Mouse (Mus musculus) lung, embryonic 15.5 days (tissue): ENCODE measurements at regions not wholly inside any gene's neighbourhood (a gene's known extent, or its start where the extent isn't known, plus 50 kb on each side); places are given as distances from the start of the nearest gene placed in this dataset.

ENCODE experiments used
- ATAC-seq: fragments of 200-750 bp; cut with Nextera tagmentation; 2 replicates; pipeline ENCODE4 v1.8.0; 2017; ENCODE audit warnings: moderate number of reproducible peaks, borderline replicate concordance; ENCODE audit not compliant: low FRiP score, low TSS enrichment; ENCODE audit errors: extremely low read depth
- H3K27ac ChIP-seq: fragments of 300-500 bp; sonication (generic); 2 replicates; pipeline ENCODE4 v1.5.1; 2015; ENCODE audit warnings: moderate library complexity, mild to moderate bottlenecking, inconsistent platforms
- H3K27me3 ChIP-seq: fragments of 300-500 bp; sonication (generic); 2 replicates; pipeline ENCODE4 v1.6.1; 2015; ENCODE audit warnings: inconsistent platforms
- H3K36me3 ChIP-seq: fragments of 300-500 bp; sonication (generic); 2 replicates; pipeline ENCODE4 v1.6.1; 2015; ENCODE audit warnings: inconsistent platforms
- H3K4me1 ChIP-seq: fragments of 300-500 bp; sonication (generic); 2 replicates; pipeline ENCODE4 v1.6.1; 2015; ENCODE audit warnings: inconsistent platforms
- H3K4me2 ChIP-seq: fragments of 300-500 bp; sonication (generic); 2 replicates; pipeline ENCODE4 v1.6.1; 2015; ENCODE audit warnings: inconsistent platforms, mild to moderate bottlenecking, moderate library complexity
- H3K4me3 ChIP-seq: fragments of 300-500 bp; sonication (generic); 2 replicates; pipeline ENCODE4 v1.5.1; 2015; ENCODE audit warnings: mild to moderate bottlenecking, inconsistent platforms
- H3K9ac ChIP-seq: fragments of 300-500 bp; sonication (generic); 2 replicates; pipeline ENCODE4 v1.6.1; 2015; ENCODE audit warnings: inconsistent platforms
- H3K9me3 ChIP-seq: fragments of 300-500 bp; sonication (generic); 2 replicates; pipeline ENCODE4 v1.6.1; 2016; ENCODE audit warnings: inconsistent platforms
- WGBS: fragments of 180-500 bp; shearing (Covaris S2); methylation state at CpG from one replicate; pipeline ENCODE4 v1.1.7; 2015; 5-methylcytosine and 5-hydroxymethylcytosine counted together

DNA sequence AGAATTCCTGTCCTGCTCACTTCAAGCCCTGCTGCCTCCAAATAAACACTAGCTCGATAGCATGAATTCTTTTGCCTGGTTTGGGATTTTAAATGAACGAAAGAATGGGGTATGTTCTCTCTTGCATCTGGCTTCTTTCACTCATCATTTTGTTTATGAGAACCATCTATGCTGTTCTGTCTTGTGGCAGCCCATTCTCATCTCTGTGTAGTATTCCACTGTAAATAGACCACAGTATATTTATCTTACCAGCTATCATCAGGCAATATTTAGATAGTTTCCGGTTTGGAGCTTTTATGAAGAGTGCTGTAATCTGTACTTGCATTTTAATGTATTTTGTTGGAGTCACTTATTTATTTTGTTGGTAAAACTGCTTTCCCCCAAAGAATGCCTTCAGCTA is 222.4 kb upstream of the Rps6ka3 start:
- Histone ChIP-seq H3K9ac (no peak overlapping the region), H3K27ac (no peak overlapping the region), H3K9me3 (no peaks in the 10 kb centered on the region), H3K4me2 (no peak overlapping the region), H3K27me3 (no peaks in the 10 kb centered on the region), H3K4me3 (no peak overlapping the region), H3K36me3 (no peaks in the 10 kb centered on the region), H3K4me1 (no peaks in the 10 kb centered on the region)
- 28% methylated on average over 3 of the region's 3 CpGs for WGBS
- peak; percentile 46; the same call in 1 of the 2 replicates for ATAC-seq

- H3K9ac ChIP-seq, result no peak overlapping the region
- no peaks in the 10 kb centered on the region for H3K4me1 ChIP-seq
- no peaks in the 10 kb centered on the region for H3K9me3 ChIP-seq
- H3K27me3 ChIP-seq, result no peaks in the 10 kb centered on the region
- H3K27ac ChIP-seq, result no peak overlapping the region
- no peak overlapping the region for H3K4me3 ChIP-seq
- no peaks in the 10 kb centered on the region for H3K36me3 ChIP-seq
- no peak overlapping the region for H3K4me2 ChIP-seq
- no peak for ATAC-seq
- 76% methylated on average over 1 of the region's 1 CpGs for WGBS
Observed at GRCm38 (mm10) chrX:159018955-159019354, 191.2 kb upstream of the Rps6ka3 start.

- ATAC-seq, result no peak
- Histone ChIP-seq H3K9ac (no peak overlapping the region), H3K27ac (no peak overlapping the region), H3K36me3 (no peaks in the 10 kb centered on the region), H3K9me3 (no peaks in the 10 kb centered on the region), H3K4me1 (no peaks in the 10 kb centered on the region), H3K4me3 (no peak overlapping the region), H3K27me3 (no peaks in the 10 kb centered on the region), H3K4me2 (no peak overlapping the region)
- WGBS, result 81% methylated on average over 1 of the region's 1 CpGs
Observed at GRCm38 (mm10) chrX:159026311-159026710, 183.8 kb upstream of the Rps6ka3 start.

- no peaks in the 10 kb centered on the region for H3K4me1 ChIP-seq
- no peak overlapping the region for H3K4me2 ChIP-seq
- no peak overlapping the region for H3K27ac ChIP-seq
- 69% methylated on average over 4 of the region's 4 CpGs for WGBS
- no peaks in the 10 kb centered on the region for H3K9me3 ChIP-seq
- no peaks in the 10 kb centered on the region for H3K36me3 ChIP-seq
- H3K4me3 ChIP-seq, result no peak overlapping the region
- H3K9ac ChIP-seq, result no peak overlapping the region
- H3K27me3 ChIP-seq, result no peaks in the 10 kb centered on the region
- no peak for ATAC-seq
Observed at GRCm38 (mm10) chrX:159031927-159032326, 178.2 kb upstream of the Rps6ka3 start.

DNA sequence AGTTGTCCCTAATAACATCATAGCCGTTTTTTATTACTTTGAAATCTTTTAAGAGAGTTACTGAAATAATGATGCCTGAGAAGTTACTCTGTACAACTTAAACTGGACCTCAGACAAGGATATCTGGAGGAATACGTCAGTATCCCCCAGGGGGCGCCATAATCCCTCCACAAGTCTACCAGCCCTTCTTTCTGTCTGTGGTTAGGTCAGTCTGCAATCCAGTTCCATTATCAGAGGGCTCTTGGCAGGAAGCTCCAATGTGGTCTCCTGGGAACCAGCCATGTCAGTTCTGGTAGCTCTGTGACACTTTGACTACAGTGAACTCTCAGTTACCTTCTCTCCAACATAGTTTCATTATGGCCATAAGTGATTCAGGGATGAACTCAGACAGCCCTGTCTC is 166.7 kb upstream of the Rps6ka3 start:
- Histone ChIP-seq H3K4me2 (no peak overlapping the region), H3K27ac (no peak overlapping the region), H3K4me1 (no peaks in the 10 kb centered on the region), H3K36me3 (no peaks in the 10 kb centered on the region), H3K27me3 (no peaks in the 10 kb centered on the region), H3K9me3 (no peaks in the 10 kb centered on the region), H3K9ac (no peak overlapping the region), H3K4me3 (no peak overlapping the region)
- WGBS, result 15% methylated on average over 3 of the region's 3 CpGs
- ATAC-seq, result peak; percentile 35; the same call in 1 of the 2 replicates

GRCm38 (mm10) chrX:159047876-159048275 is 162.2 kb upstream of the Rps6ka3 start:
- Histone ChIP-seq H3K27ac (no peak overlapping the region), H3K27me3 (no peaks in the 10 kb centered on the region), H3K4me3 (no peak overlapping the region), H3K36me3 (no peaks in the 10 kb centered on the region), H3K9me3 (no peaks in the 10 kb centered on the region), H3K4me1 (no peaks in the 10 kb centered on the region), H3K4me2 (no peak overlapping the region), H3K9ac (no peak overlapping the region)
- ATAC-seq, result no peak
- 32% methylated on average over 2 of the region's 2 CpGs for WGBS

DNA sequence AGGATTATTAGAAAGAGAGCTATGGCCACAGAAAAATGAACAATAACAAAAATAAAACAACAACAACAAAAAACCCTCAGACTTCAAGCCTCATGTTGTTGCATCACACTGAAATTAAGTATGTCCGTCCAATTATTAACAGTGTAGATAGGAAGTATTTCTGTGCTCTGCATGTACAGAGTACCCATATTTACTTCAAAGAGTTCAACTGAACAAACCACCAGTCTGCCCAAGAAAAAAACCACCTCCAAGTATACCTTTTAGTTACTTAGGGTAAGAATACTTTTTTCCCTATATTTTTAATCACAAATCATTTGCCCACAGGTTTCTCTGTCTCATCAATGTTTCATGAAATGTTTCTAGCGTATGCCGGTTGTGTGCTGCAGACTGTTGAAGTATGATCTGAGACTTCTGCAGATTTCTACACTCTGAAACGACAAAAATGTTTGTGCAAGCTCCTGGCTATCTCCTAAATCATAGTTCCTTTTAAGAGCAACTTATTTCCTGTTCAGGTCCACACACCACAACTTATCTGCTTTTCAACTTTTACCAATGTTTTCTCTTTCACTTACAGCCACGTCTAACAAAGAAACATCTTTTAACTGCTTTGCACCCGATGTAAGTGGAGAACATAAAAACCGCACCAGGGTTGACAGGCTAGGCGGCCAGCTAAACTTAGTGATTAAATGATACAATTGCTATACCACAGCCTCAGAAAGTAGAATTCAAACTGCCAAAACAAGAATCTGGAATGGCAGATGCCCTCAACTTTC is 154.2 kb upstream of the Rps6ka3 start:
- no peak overlapping the region for H3K4me3 ChIP-seq
- no peaks in the 10 kb centered on the region for H3K9me3 ChIP-seq
- no peaks in the 10 kb centered on the region for H3K36me3 ChIP-seq
- no peaks in the 10 kb centered on the region for H3K4me1 ChIP-seq
- no peak overlapping the region for H3K27ac ChIP-seq
- ATAC-seq, result no peak
- 52% methylated on average over 8 of the region's 8 CpGs for WGBS
- H3K27me3 ChIP-seq, result no peaks in the 10 kb centered on the region
- H3K4me2 ChIP-seq, result no peak overlapping the region
- no peak overlapping the region for H3K9ac ChIP-seq

DNA sequence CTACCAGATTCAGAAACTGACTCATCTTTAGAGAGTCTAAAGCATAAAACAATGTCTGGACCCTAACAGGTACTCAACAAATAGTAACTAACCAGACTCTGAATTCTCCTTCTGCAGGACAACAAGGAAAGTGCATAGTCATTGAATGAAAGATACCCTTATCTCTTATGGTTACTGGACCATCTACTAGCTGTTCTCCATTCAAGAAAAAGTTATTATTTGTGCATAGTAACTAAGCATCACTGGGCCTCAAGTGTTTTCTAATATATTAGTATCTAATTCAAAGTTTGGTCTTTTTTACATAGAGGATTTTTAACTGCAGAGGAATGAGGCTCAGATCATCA is 153.7 kb upstream of the Rps6ka3 start:
- H3K9me3 ChIP-seq, result no peaks in the 10 kb centered on the region
- no peak overlapping the region for H3K4me2 ChIP-seq
- no peaks in the 10 kb centered on the region for H3K36me3 ChIP-seq
- H3K9ac ChIP-seq, result no peak overlapping the region
- no peak for ATAC-seq
- no peaks in the 10 kb centered on the region for H3K4me1 ChIP-seq
- H3K27me3 ChIP-seq, result no peaks in the 10 kb centered on the region
- no peak overlapping the region for H3K4me3 ChIP-seq
- H3K27ac ChIP-seq, result no peak overlapping the region

DNA sequence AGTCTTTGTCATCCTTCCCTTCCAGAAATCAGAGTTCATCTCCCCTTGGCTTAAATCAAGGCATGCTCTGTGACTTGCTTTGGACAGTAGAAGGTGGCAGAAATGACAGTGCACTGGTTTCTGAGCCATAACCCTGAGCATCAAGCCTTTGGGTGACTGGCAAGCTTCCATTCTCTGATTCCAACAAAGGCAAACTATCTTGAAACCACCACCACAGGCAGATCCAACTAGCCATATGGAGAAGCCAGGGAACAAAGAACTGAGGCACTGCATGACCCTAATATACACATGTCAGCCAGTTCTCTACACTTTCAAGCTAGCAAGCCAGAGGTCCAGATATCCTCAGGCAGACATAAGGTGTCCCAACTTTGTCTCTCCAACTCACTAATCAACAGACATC is 151.2 kb upstream of the Rps6ka3 start:
- ATAC-seq, result no peak
- Histone ChIP-seq H3K27ac (no peak overlapping the region), H3K9ac (no peak overlapping the region), H3K36me3 (no peaks in the 10 kb centered on the region), H3K4me1 (no peaks in the 10 kb centered on the region), H3K27me3 (no peaks in the 10 kb centered on the region), H3K9me3 (no peaks in the 10 kb centered on the region), H3K4me2 (no peak overlapping the region), H3K4me3 (no peak overlapping the region)

DNA sequence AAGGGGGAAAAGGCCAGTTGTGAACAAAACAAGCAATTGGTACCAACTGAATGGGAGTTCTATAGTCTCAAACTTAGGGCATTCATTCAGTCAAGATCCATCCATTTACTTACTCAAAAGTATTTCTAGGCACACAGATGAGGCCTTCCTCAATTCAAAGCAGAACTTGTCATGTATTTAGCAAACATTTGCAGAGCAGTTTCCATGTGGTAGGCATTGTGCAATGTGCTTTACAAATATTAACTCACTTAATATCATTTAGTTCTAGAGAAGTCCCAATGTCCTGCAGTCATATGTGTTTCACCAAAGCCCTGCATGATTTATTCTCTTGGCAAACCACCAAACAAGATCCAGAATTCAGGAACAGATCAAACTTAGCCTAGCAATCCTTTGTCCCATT is 148.8 kb upstream of the Rps6ka3 start:
- ATAC-seq, result no peak
- no peak overlapping the region for H3K27ac ChIP-seq
- H3K4me1 ChIP-seq, result no peaks in the 10 kb centered on the region
- H3K4me3 ChIP-seq, result no peak overlapping the region
- H3K9ac ChIP-seq, result no peak overlapping the region
- no peaks in the 10 kb centered on the region; the same call in 1 of the 2 replicates for H3K27me3 ChIP-seq
- no peaks in the 10 kb centered on the region for H3K36me3 ChIP-seq
- H3K9me3 ChIP-seq, result no peaks in the 10 kb centered on the region
- H3K4me2 ChIP-seq, result no peak overlapping the region

GRCm38 (mm10) chrX:159066212-159066611 is 143.9 kb upstream of the Rps6ka3 start:
- Histone ChIP-seq H3K27ac (no peak overlapping the region), H3K9me3 (no peaks in the 10 kb centered on the region), H3K27me3 (no peaks in the 10 kb centered on the region; the same call in 1 of the 2 replicates), H3K36me3 (no peaks in the 10 kb centered on the region), H3K4me1 (no peaks in the 10 kb centered on the region), H3K9ac (no peak overlapping the region), H3K4me2 (no peak overlapping the region), H3K4me3 (no peak overlapping the region)
- 70% methylated on average over 2 of the region's 2 CpGs for WGBS
- no peak for ATAC-seq

DNA sequence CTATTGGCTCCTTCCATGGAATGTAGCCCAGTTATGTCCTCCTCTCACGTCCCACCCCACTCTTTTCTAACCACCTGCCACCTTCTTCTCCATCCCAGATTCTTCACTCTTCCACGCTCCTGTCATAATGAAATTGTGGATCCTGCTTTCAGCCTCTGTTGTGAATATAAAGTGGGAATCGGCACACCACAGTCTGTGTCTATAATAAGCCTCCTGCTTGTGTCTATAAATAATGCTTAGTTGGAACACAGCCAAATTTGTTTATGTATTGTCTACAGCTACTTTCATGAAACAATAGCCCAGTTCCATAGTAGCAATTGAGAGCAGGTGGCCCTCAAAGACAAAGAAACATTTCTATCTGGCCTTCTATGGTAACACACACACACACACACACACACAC is 137.5 kb upstream of the Rps6ka3 start:
- no peak overlapping the region for H3K27ac ChIP-seq
- H3K9ac ChIP-seq, result no peak overlapping the region
- WGBS, result 76% methylated on average over 3 of the region's 3 CpGs
- no peak overlapping the region for H3K4me2 ChIP-seq
- no peaks in the 10 kb centered on the region for H3K9me3 ChIP-seq
- no peaks in the 10 kb centered on the region for H3K36me3 ChIP-seq
- H3K27me3 ChIP-seq, result no peaks in the 10 kb centered on the region
- no peak overlapping the region for H3K4me3 ChIP-seq
- ATAC-seq, result no peak
- no peaks in the 10 kb centered on the region for H3K4me1 ChIP-seq

DNA sequence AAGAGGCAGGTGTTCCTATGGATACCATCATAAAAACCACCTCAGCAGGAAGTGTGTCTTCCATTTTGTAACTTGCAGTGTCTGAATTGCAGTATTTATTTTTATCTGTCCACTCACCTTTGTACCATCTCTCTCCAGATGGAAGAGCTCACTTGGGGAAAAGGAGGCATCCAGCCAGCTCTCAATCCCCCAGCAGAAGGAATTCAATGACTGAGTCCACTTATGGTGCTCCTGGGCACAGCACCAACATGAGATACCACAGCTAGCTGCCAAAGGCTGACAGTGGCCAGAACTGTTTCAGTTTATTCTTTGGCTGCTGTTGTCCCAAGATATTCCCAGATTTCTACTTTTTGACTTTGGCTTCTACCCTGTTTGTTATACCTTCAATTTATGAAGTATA is 136.6 kb upstream of the Rps6ka3 start:
- Histone ChIP-seq H3K4me3 (no peak overlapping the region), H3K27me3 (no peaks in the 10 kb centered on the region), H3K4me1 (no peaks in the 10 kb centered on the region), H3K9me3 (no peaks in the 10 kb centered on the region), H3K9ac (no peak overlapping the region), H3K27ac (no peak overlapping the region), H3K36me3 (no peaks in the 10 kb centered on the region), H3K4me2 (no peak overlapping the region)
- no peak for ATAC-seq
